Mouse (Mus musculus): ENCODE measurements at regions not wholly inside any gene's neighbourhood (a gene's known extent, or its start where the extent isn't known, plus 50 kb on each side); places are given as distances from the start of the nearest gene placed in this dataset.

GRCm38 (mm10) chr3:131802841-131803240 is 238.3 kb downstream of the Papss1 start:
- TF ChIP-seq CTCF (IDR thresholded peaks at IDR 0.05; ENCODE audit: low read depth) (no peak), EP300 (IDR thresholded peaks at IDR 0.05; ENCODE audit: low read depth) (no peak)

Measured in heart, postnatal 0 days (tissue).